Mouse (Mus musculus): ENCODE data around the gene Fcf1. TPM values are rescaled to one million over a fixed set of nuclear protein-coding genes. Genes with fewer than 3 reads are reported as not detected.

Fcf1 gene
- polyA plus RNA-seq, 1 experiment from 2014 or later = 134 TPM

GRCm38 (mm10) chr12:84956317-84956716 lies 14.4 kb upstream of the Fcf1 start:
- WGBS = 92% methylated on average over 3 of the region's 3 CpGs
- Histone ChIP-seq H3K9ac (ENCODE audit: low read depth, low read length) (no peak overlapping the region), H3K36me3 (ENCODE audit: control insufficient read depth, insufficient read depth, low read length) (no peaks in the 10 kb centered on the region), H3K9me3 (ENCODE audit: control insufficient read depth, low read length) (no peaks in the 10 kb centered on the region), H3K4me1 (ENCODE audit: control insufficient read depth, insufficient read depth, low read length) (no peaks in the 10 kb centered on the region), H3K27ac (ENCODE audit: low read length) (no peak overlapping the region), H3K4me3 (ENCODE audit: low read length) (no peak overlapping the region), H3K4me2 (ENCODE audit: low read depth, low read length) (no peak overlapping the region), H3K27me3 (replicated peaks; ENCODE audit: control insufficient read depth, insufficient read depth, low read length) (no peaks in the 10 kb centered on the region)
- no peak for ATAC-seq

GRCm38 (mm10) chr12:84958794-84959356 lies 11.8 kb upstream of the Fcf1 start:
- ATAC-seq = no peak
- no peak overlapping the region for H3K9ac ChIP-seq (ENCODE audit: low read depth, low read length)
- H3K9me3 ChIP-seq (ENCODE audit: control insufficient read depth, low read length) = no peaks in the 10 kb centered on the region
- no peak overlapping the region for H3K27ac ChIP-seq (ENCODE audit: low read length)
- H3K4me1 ChIP-seq (ENCODE audit: control insufficient read depth, insufficient read depth, low read length) = no peaks in the 10 kb centered on the region
- 84% methylated on average over 1 of the region's 1 CpGs for WGBS
- no peak overlapping the region for H3K4me3 ChIP-seq (ENCODE audit: low read length)
- H3K4me2 ChIP-seq (ENCODE audit: low read depth, low read length) = no peak overlapping the region
- no peaks in the 10 kb centered on the region for H3K36me3 ChIP-seq (ENCODE audit: control insufficient read depth, insufficient read depth, low read length)
- H3K27me3 ChIP-seq (replicated peaks; ENCODE audit: control insufficient read depth, insufficient read depth, low read length) = no peaks in the 10 kb centered on the region

- H3K36me3 ChIP-seq (ENCODE audit: control insufficient read depth, insufficient read depth, low read length) = no peaks in the 10 kb centered on the region
- H3K4me3 ChIP-seq (ENCODE audit: low read length) = no peak overlapping the region
- no peaks in the 10 kb centered on the region for H3K9me3 ChIP-seq (ENCODE audit: control insufficient read depth, low read length)
- H3K27me3 ChIP-seq (replicated peaks; ENCODE audit: control insufficient read depth, insufficient read depth, low read length) = no peaks in the 10 kb centered on the region
- peak; percentile 71 for ATAC-seq
- H3K27ac ChIP-seq (ENCODE audit: low read length) = no peak overlapping the region
- WGBS = 79% methylated on average over 7 of the region's 7 CpGs
- no peaks in the 10 kb centered on the region for H3K4me1 ChIP-seq (ENCODE audit: control insufficient read depth, insufficient read depth, low read length)
- no peak overlapping the region for H3K4me2 ChIP-seq (ENCODE audit: low read depth, low read length)
- no peak overlapping the region for H3K9ac ChIP-seq (ENCODE audit: low read depth, low read length)
Observed at GRCm38 (mm10) chr12:84962606-84963005, 8.1 kb upstream of the Fcf1 start.

- Histone ChIP-seq H3K27me3 (replicated peaks; ENCODE audit: control insufficient read depth, insufficient read depth, low read length) (no peaks in the 10 kb centered on the region), H3K36me3 (ENCODE audit: control insufficient read depth, insufficient read depth, low read length) (no peaks in the 10 kb centered on the region), H3K4me2 (ENCODE audit: low read depth, low read length) (peak overlapping the region; percentile 83), H3K4me3 (ENCODE audit: low read length) (peak overlapping the region; percentile 86), H3K9me3 (ENCODE audit: control insufficient read depth, low read length) (no peaks in the 10 kb centered on the region), H3K9ac (ENCODE audit: low read depth, low read length) (0 out of 2 replicates have a peak overlapping the region, but pooled peaks have one; percentile 87), H3K4me1 (ENCODE audit: control insufficient read depth, insufficient read depth, low read length) (peaks cover 12% of the 10 kb centered on the region), H3K27ac (ENCODE audit: low read length) (no peak overlapping the region)
- no peak for ATAC-seq
- WGBS = 80% methylated on average over 16 of the region's 16 CpGs
Observed at GRCm38 (mm10) chr12:84968831-84969655, 1.7 kb upstream of the Fcf1 start.

- H3K27ac ChIP-seq (ENCODE audit: low read length) = no peak overlapping the region
- 20% methylated on average over 15 of the region's 15 CpGs for WGBS
- H3K36me3 ChIP-seq (ENCODE audit: control insufficient read depth, insufficient read depth, low read length) = 0 out of 2 replicates have a peak, but pooled peaks cover 3% of the 10 kb centered on the region
- H3K9me3 ChIP-seq (ENCODE audit: control insufficient read depth, low read length) = no peaks in the 10 kb centered on the region
- H3K9ac ChIP-seq (ENCODE audit: low read depth, low read length) = peak overlapping the region; percentile 87
- peak overlapping the region; percentile 83 for H3K4me2 ChIP-seq (ENCODE audit: low read depth, low read length)
- peaks cover 12% of the 10 kb centered on the region for H3K4me1 ChIP-seq (ENCODE audit: control insufficient read depth, insufficient read depth, low read length)
- no peaks in the 10 kb centered on the region for H3K27me3 ChIP-seq (replicated peaks; ENCODE audit: control insufficient read depth, insufficient read depth, low read length)
- peak; percentile 18 for ATAC-seq
- peak overlapping the region; percentile 86 for H3K4me3 ChIP-seq (ENCODE audit: low read length)
Observed at GRCm38 (mm10) chr12:84969656-84970427, 855 bp upstream of the Fcf1 start.

- peaks cover 13% of the 10 kb centered on the region; the same call in 1 of the 2 replicates for H3K36me3 ChIP-seq (ENCODE audit: control insufficient read depth, insufficient read depth, low read length)
- no peak overlapping the region for H3K27ac ChIP-seq (ENCODE audit: low read length)
- H3K4me3 ChIP-seq (ENCODE audit: low read length) = no peak overlapping the region
- ATAC-seq = no peak
- H3K9me3 ChIP-seq (ENCODE audit: control insufficient read depth, low read length) = no peaks in the 10 kb centered on the region
- 86% methylated on average over 2 of the region's 2 CpGs for WGBS
- no peak overlapping the region for H3K4me2 ChIP-seq (ENCODE audit: low read depth, low read length)
- H3K9ac ChIP-seq (ENCODE audit: low read depth, low read length) = no peak overlapping the region
- H3K4me1 ChIP-seq (ENCODE audit: control insufficient read depth, insufficient read depth, low read length) = no peaks in the 10 kb centered on the region
- H3K27me3 ChIP-seq (replicated peaks; ENCODE audit: control insufficient read depth, insufficient read depth, low read length) = no peaks in the 10 kb centered on the region
Observed at GRCm38 (mm10) chr12:84979264-84979862, 8.7 kb downstream of the Fcf1 start.

GRCm38 (mm10) chr12:84989456-84989855 lies 18.8 kb downstream of the Fcf1 start:
- H3K4me1 ChIP-seq (ENCODE audit: control insufficient read depth, insufficient read depth, low read length) = no peaks in the 10 kb centered on the region
- H3K27me3 ChIP-seq (replicated peaks; ENCODE audit: control insufficient read depth, insufficient read depth, low read length) = no peaks in the 10 kb centered on the region
- WGBS = 72% methylated on average over 4 of the region's 4 CpGs
- H3K9me3 ChIP-seq (ENCODE audit: control insufficient read depth, low read length) = no peaks in the 10 kb centered on the region
- H3K9ac ChIP-seq (ENCODE audit: low read depth, low read length) = no peak overlapping the region
- no peak overlapping the region for H3K4me2 ChIP-seq (ENCODE audit: low read depth, low read length)
- no peak overlapping the region for H3K27ac ChIP-seq (ENCODE audit: low read length)
- no peaks in the 10 kb centered on the region for H3K36me3 ChIP-seq (ENCODE audit: control insufficient read depth, insufficient read depth, low read length)
- no peak overlapping the region for H3K4me3 ChIP-seq (ENCODE audit: low read length)
- ATAC-seq = no peak

GRCm38 (mm10) chr12:84995112-84995761 lies 24.5 kb downstream of the Fcf1 start:
- H3K4me1 ChIP-seq (ENCODE audit: control insufficient read depth, insufficient read depth, low read length) = peaks cover 19% of the 10 kb centered on the region
- H3K9ac ChIP-seq (ENCODE audit: low read depth, low read length) = peak overlapping the region; percentile 33; the same call in 1 of the 2 replicates
- 94% methylated on average over 8 of the region's 9 CpGs for WGBS
- H3K4me3 ChIP-seq (ENCODE audit: low read length) = no peak overlapping the region
- no peak overlapping the region for H3K27ac ChIP-seq (ENCODE audit: low read length)
- H3K36me3 ChIP-seq (ENCODE audit: control insufficient read depth, insufficient read depth, low read length) = no peaks in the 10 kb centered on the region
- H3K4me2 ChIP-seq (ENCODE audit: low read depth, low read length) = peak overlapping the region; percentile 22; the same call in 1 of the 2 replicates
- H3K27me3 ChIP-seq (replicated peaks; ENCODE audit: control insufficient read depth, insufficient read depth, low read length) = no peaks in the 10 kb centered on the region
- H3K9me3 ChIP-seq (ENCODE audit: control insufficient read depth, low read length) = no peaks in the 10 kb centered on the region
- no peak for ATAC-seq
